In genomic region chr6:115955664-115956063, GRCm38 (mm10) we compare ENCODE assay signal across 28 mouse cellular contexts. TPM values are rescaled to one million over a fixed set of nuclear protein-coding genes. Genes with fewer than 3 reads are reported as not detected.
A peak's percentile ranks its signal among the peaks of the same experiment; 100 is the strongest.
DNase-seq lines count a peak whose midpoint lies in the region; ATAC-seq and TF ChIP-seq lines count a peak whose summit lies in the region.
"Had no signal": no experiment of that assay in that cellular context is flagged by ENCODE, and none has a peak within 500 bp of the region (broad histone marks: within the 10 kb centered on the region; RNA-seq: fewer than 3 reads in every experiment).

No protein-coding gene starts in this region.

- H3K79me2 ChIP-seq in myocyte (ENCODE audit: control insufficient read depth, insufficient read depth) = no peaks in the 10 kb centered on the region

- no peak for ATAC-seq in lung, embryonic 16.5 days (ENCODE audit: low read depth)
- ATAC-seq in forebrain, postnatal 0 days = no peak
- ATAC-seq: activated CD4-positive, CD25-positive, alpha-beta regulatory T cell, adult 4 months; forebrain, embryonic 13.5 days; forebrain, embryonic 16.5 days; hindbrain, embryonic 16.5 days; intestine, postnatal 0 days had no signal

- no peak overlapping the region for H3ac ChIP-seq in myocyte (ENCODE audit: control insufficient read depth, insufficient read length)

- H3K9ac ChIP-seq in lung, embryonic 16.5 days (ENCODE audit: low read length) = no peak overlapping the region
- H3K9ac ChIP-seq in forebrain, postnatal 0 days = no peak overlapping the region
- H3K9ac ChIP-seq: forebrain, embryonic 13.5 days; heart, embryonic 12.5 days; heart, embryonic 15.5 days; hindbrain, embryonic 13.5 days had no signal

- peak overlapping the region; percentile 89 for H3K27ac ChIP-seq in gastrocnemius, adult 2 months
- H3K27ac ChIP-seq in lung, embryonic 16.5 days (ENCODE audit: low read length) = 0 out of 2 replicates have a peak overlapping the region, but pooled peaks have one; percentile 62
- peak overlapping the region; percentile 8; the same call in 1 of the 2 replicates for H3K27ac ChIP-seq in embryonic facial prominence, embryonic 10.5 days (replicated peaks)
- no peak overlapping the region for H3K27ac ChIP-seq in forebrain, postnatal 0 days (ENCODE audit: low read depth, low read length)
- H3K27ac ChIP-seq: embryonic facial prominence, embryonic 13.5 days; forebrain, embryonic 13.5 days; hindbrain, embryonic 13.5 days had no signal

- H3K4me2 ChIP-seq in lung, embryonic 16.5 days (ENCODE audit: low read depth, low read length) = no peak overlapping the region
- no peak overlapping the region for H3K4me2 ChIP-seq in myocyte (ENCODE audit: low read depth)
- no peak overlapping the region for H3K4me2 ChIP-seq in forebrain, postnatal 0 days (ENCODE audit: low read depth)
- H3K4me2 ChIP-seq: embryonic facial prominence, embryonic 13.5 days; forebrain, embryonic 13.5 days; heart, embryonic 12.5 days; heart, embryonic 15.5 days; hindbrain, embryonic 13.5 days had no signal

- WGBS in lung, embryonic 16.5 days = 74% methylated on average over 11 of the region's 11 CpGs
- WGBS in embryonic facial prominence, embryonic 10.5 days = 84% methylated on average over 11 of the region's 11 CpGs
- WGBS in forebrain, postnatal 0 days = 86% methylated on average over 11 of the region's 11 CpGs

- peaks cover 11% of the 10 kb centered on the region for H3K36me3 ChIP-seq in lung, embryonic 16.5 days (ENCODE audit: control insufficient read depth, insufficient read depth, low read length)
- peaks cover 13% of the 10 kb centered on the region for H3K36me3 ChIP-seq in embryonic facial prominence, embryonic 10.5 days (replicated peaks)
- peaks cover 4% of the 10 kb centered on the region for H3K36me3 ChIP-seq in myocyte (ENCODE audit: control insufficient read depth, insufficient read depth)
- peaks cover 5% of the 10 kb centered on the region; the same call in 1 of the 2 replicates for H3K36me3 ChIP-seq in forebrain, postnatal 0 days (ENCODE audit: insufficient read depth)
- H3K36me3 ChIP-seq: heart, embryonic 15.5 days; hindbrain, embryonic 13.5 days had no signal

- intact Hi-C loops in gastrocnemius, adult 2 months (cut with DNase I) = loop anchor here (2.0 to 5.0 kb wide), 2 partner anchors 37 to 41 kb away; no protein-coding TSS in a partner anchor
- intact Hi-C loops in gastrocnemius, postnatal 14 days (cut with DNase I; ENCODE audit: low total_unique reads) = no loop called here

- H3K4me3 ChIP-seq in gastrocnemius, adult 2 months = no peak overlapping the region
- no peak overlapping the region for H3K4me3 ChIP-seq in lung, embryonic 16.5 days (ENCODE audit: low read length)
- no peak overlapping the region for H3K4me3 ChIP-seq in embryonic facial prominence, embryonic 10.5 days
- no peak overlapping the region for H3K4me3 ChIP-seq in myocyte
- H3K4me3 ChIP-seq in forebrain, postnatal 0 days (ENCODE audit: low read depth, low read length) = no peak overlapping the region
- H3K4me3 ChIP-seq: embryonic facial prominence, embryonic 13.5 days; erythroblast, embryonic 14.5 days; forebrain, embryonic 13.5 days; heart, embryonic 12.5 days; heart, embryonic 15.5 days; hindbrain, embryonic 10.5 days; hindbrain, embryonic 13.5 days had no signal

- no peak for DNase-seq in gastrocnemius, adult 2 months
- DNase-seq in gastrocnemius, postnatal 14 days = no peak
- DNase-seq in lung, adult 18-20 months = no peak
- DNase-seq in embryonic facial prominence, embryonic 10.5 days (ENCODE audit: low spot score) = no peak
- DNase-seq in forebrain, postnatal 0 days = no peak
- DNase-seq: adrenal gland, postnatal 10 days; gastrocnemius, postnatal 36 days; heart, postnatal 10 days; heart, postnatal 36 days; kidney, adult 2 months had no signal

- no peaks in the 10 kb centered on the region for H3K27me3 ChIP-seq in lung, embryonic 16.5 days (ENCODE audit: control insufficient read depth, insufficient read depth, low read depth, low read length)
- H3K27me3 ChIP-seq in embryonic facial prominence, embryonic 10.5 days (replicated peaks; ENCODE audit: low read depth, poor library complexity, severe bottlenecking) = no peaks in the 10 kb centered on the region
- no peaks in the 10 kb centered on the region for H3K27me3 ChIP-seq in myocyte (ENCODE audit: control insufficient read depth, insufficient read depth, insufficient read length)
- no peaks in the 10 kb centered on the region for H3K27me3 ChIP-seq in forebrain, postnatal 0 days (ENCODE audit: insufficient read depth, low read length)
- H3K27me3 ChIP-seq: embryonic facial prominence, embryonic 13.5 days; forebrain, embryonic 13.5 days; heart, embryonic 12.5 days; heart, embryonic 15.5 days; hindbrain, embryonic 13.5 days had no signal

- TF ChIP-seq CTCF in gastrocnemius, adult 2 months (IDR thresholded peaks at IDR 0.05) = no peak
- TF ChIP-seq CTCF in forebrain, postnatal 0 days (IDR thresholded peaks at IDR 0.05; ENCODE audit: low read depth) = no peak

- H3K4me1 ChIP-seq in lung, embryonic 16.5 days (replicated peaks; ENCODE audit: control insufficient read depth, insufficient read depth, low read length) = peaks cover 46% of the 10 kb centered on the region
- peaks cover 61% of the 10 kb centered on the region for H3K4me1 ChIP-seq in embryonic facial prominence, embryonic 10.5 days
- peaks cover 20% of the 10 kb centered on the region; the same call in 1 of the 2 replicates for H3K4me1 ChIP-seq in forebrain, postnatal 0 days (ENCODE audit: insufficient read depth)

- peaks cover 3% of the 10 kb centered on the region; the same call in 1 of the 2 replicates for H3K9me3 ChIP-seq in lung, embryonic 16.5 days (ENCODE audit: control insufficient read depth, low read length)
- H3K9me3 ChIP-seq in embryonic facial prominence, embryonic 10.5 days = no peaks in the 10 kb centered on the region
- H3K9me3 ChIP-seq in forebrain, postnatal 0 days (ENCODE audit: low read length) = 0 out of 2 replicates have a peak, but pooled peaks cover 3% of the 10 kb centered on the region
- H3K9me3 ChIP-seq: forebrain, embryonic 13.5 days; heart, embryonic 12.5 days; heart, embryonic 15.5 days; hindbrain, embryonic 10.5 days had no signal

- no peak for TF ChIP-seq POLR2A in myocyte (IDR thresholded peaks at IDR 0.05; ENCODE audit: insufficient read length, low read depth)

TF ChIP-seq in myocyte, 11 proteins besides CTCF, POLR2A, EP300 and RAD21:
- TF ChIP-seq E2F4 (IDR thresholded peaks at IDR 0.05; ENCODE audit: insufficient read depth) = no peak
- TF ChIP-seq TCF12 (IDR thresholded peaks at IDR 0.05; ENCODE audit: insufficient read depth, poor library complexity, severe bottlenecking) = no peak
- TF ChIP-seq MYOG (IDR thresholded peaks at IDR 0.05; ENCODE audit: control insufficient read depth in 1 of 3, insufficient read depth in 1 of 3, insufficient read length in 2 of 3, low read depth in 2 of 3) = peak in 1 of 3 experiments; percentile 24
- TF ChIP-seq MYOD1 (IDR thresholded peaks at IDR 0.05; ENCODE audit: control insufficient read depth in 1 of 3, insufficient read length in 2 of 3, low read depth in 2 of 3) = peak in 2 of 3 experiments; percentile 48 to 56

RNA-seq across cellular contexts. Expression of gene H1foo, which starts 10.9 kb away (rescaled TPM):
- not detected for total RNA-seq in gastrocnemius, adult 2 months (2021)
- not detected for total RNA-seq in gastrocnemius, postnatal 14 days (2021)
- not detected in 2 replicates for polyA plus RNA-seq in lung, embryonic 16.5 days (2015; fragmentation: Nextera tagmentation; extraction: Ambion mirVana)
- polyA plus RNA-seq in embryonic facial prominence, embryonic 10.5 days (2016; fragmentation: Nextera tagmentation; extraction: Ambion mirVana) = not detected in 2 replicates
- not detected for polyA plus RNA-seq in myocyte (2012; fragmentation: generic; extraction: Trizol)
- total RNA-seq in forebrain, postnatal 0 days (2014; rRNA removed) = not detected in 2 replicates
- polyA plus RNA-seq in forebrain, postnatal 0 days (2015; fragmentation: Nextera tagmentation; extraction: Ambion mirVana) = not detected in 2 replicates
- total RNA-seq: adrenal gland, postnatal 10 days; adrenal gland, postnatal 4 days; ES-E14; gastrocnemius, adult 8-10 months; gastrocnemius, postnatal 36 days; granulocyte monocyte progenitor cell, adult 5-6 weeks; heart, postnatal 10 days; heart, postnatal 36 days had no signal
- polyA plus RNA-seq: embryonic facial prominence, embryonic 13.5 days; erythroblast, embryonic 14.5 days; forebrain, embryonic 13.5 days; forebrain, embryonic 16.5 days; frontal cortex, adult 2 months; heart, embryonic 12.5 days; heart, embryonic 15.5 days; hindbrain, embryonic 10.5 days; hindbrain, embryonic 13.5 days; hindbrain, embryonic 16.5 days; intestine, postnatal 0 days; kidney, adult 2 months had no signal

RNA-seq across cellular contexts. Expression of gene Rho, which starts 24.1 kb away (rescaled TPM):
- total RNA-seq in gastrocnemius, adult 2 months (2021) = under 1 TPM in 1 of 2 experiments, not detected in 1; 0.06 TPM
- total RNA-seq in gastrocnemius, postnatal 14 days (2021) = under 1 TPM; 0.14 to 0.22 TPM
- polyA plus RNA-seq in lung, embryonic 16.5 days (2015; fragmentation: Nextera tagmentation; extraction: Ambion mirVana) = 0.08 and 0.16 TPM in 2 replicates
- polyA plus RNA-seq in embryonic facial prominence, embryonic 10.5 days (2016; fragmentation: Nextera tagmentation; extraction: Ambion mirVana) = 0.33 and 0.51 TPM in 2 replicates
- polyA plus RNA-seq in myocyte (2012; fragmentation: generic; extraction: Trizol) = 0.19 TPM
- total RNA-seq in forebrain, postnatal 0 days (2014; rRNA removed) = 0.23 and 0.57 TPM in 2 replicates
- 0.08 TPM in 1 of 2 replicates, not detected in the other for polyA plus RNA-seq in forebrain, postnatal 0 days (2015; fragmentation: Nextera tagmentation; extraction: Ambion mirVana)
- total RNA-seq: gastrocnemius, adult 8-10 months; gastrocnemius, postnatal 36 days; granulocyte monocyte progenitor cell, adult 5-6 weeks; heart, postnatal 36 days had no signal
- polyA plus RNA-seq: activated CD4-positive, CD25-positive, alpha-beta regulatory T cell, adult 4 months; erythroblast, embryonic 14.5 days; heart, embryonic 15.5 days had no signal

RNA-seq across cellular contexts. Expression of gene Plxnd1, which starts 39.1 kb away (rescaled TPM):
- 10 to 100 TPM; 14.7 to 26.7 TPM for total RNA-seq in gastrocnemius, adult 2 months (2021)
- 10 to 100 TPM; 65.6 to 80.3 TPM for total RNA-seq in gastrocnemius, postnatal 14 days (2021)
- 45.2 and 47.8 TPM in 2 replicates for polyA plus RNA-seq in lung, embryonic 16.5 days (2015; fragmentation: Nextera tagmentation; extraction: Ambion mirVana)
- polyA plus RNA-seq in embryonic facial prominence, embryonic 10.5 days (2016; fragmentation: Nextera tagmentation; extraction: Ambion mirVana) = 26.8 and 28.1 TPM in 2 replicates
- polyA plus RNA-seq in myocyte (2012; fragmentation: generic; extraction: Trizol) = 39.4 TPM
- total RNA-seq in forebrain, postnatal 0 days (2014; rRNA removed) = 44.1 and 63.3 TPM in 2 replicates
- polyA plus RNA-seq in forebrain, postnatal 0 days (2015; fragmentation: Nextera tagmentation; extraction: Ambion mirVana) = 16.9 and 17.6 TPM in 2 replicates
